ENCODE assay signal across 12 mouse cellular contexts in the genomic region with DNA sequence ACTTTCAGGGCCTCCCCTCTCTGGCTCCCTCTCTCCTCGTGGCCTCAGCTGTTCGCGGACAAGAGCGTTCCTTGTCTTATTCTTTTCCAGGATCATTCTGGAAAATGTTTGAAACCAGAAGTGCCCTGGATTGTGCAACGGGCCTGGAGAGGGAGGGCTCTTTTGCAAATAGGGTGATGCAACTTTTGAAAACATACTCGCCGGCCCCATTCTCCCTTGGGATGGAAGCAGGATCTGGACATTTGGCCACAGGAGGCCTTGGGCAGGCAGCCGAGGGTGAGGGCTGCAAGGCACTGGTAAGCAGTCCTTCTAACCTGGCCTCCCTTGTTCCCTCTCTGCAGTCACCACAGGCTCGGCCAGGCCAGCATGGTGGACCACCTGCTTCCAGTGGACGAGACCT. TPM values are rescaled to one million over a fixed set of nuclear protein-coding genes. Genes with fewer than 3 reads are reported as not detected.
A peak's percentile ranks its signal among the peaks of the same experiment; 100 is the strongest.
DNase-seq lines count a peak whose midpoint lies in the region; ATAC-seq lines count a peak whose summit lies in the region.
"Had no signal": no experiment of that assay in that cellular context is flagged by ENCODE, and none has a peak within 500 bp of the region (broad histone marks: within the 10 kb centered on the region; RNA-seq: fewer than 3 reads in every experiment).

No protein-coding gene starts in this region.

- 84% methylated on average over 10 of the region's 10 CpGs for WGBS in forebrain, embryonic 12.5 days

- H3K9me3 ChIP-seq in forebrain, embryonic 12.5 days, result no peaks in the 10 kb centered on the region

- H3K27me3 ChIP-seq in forebrain, embryonic 12.5 days, result peaks cover 43% of the 10 kb centered on the region

- intact Hi-C loops in heart, postnatal 14 days (cut with DNase I), result loop anchor here (10.0 kb wide), 1 partner anchor 259 kb away; no protein-coding TSS in a partner anchor

- peak; percentile 43 to 76 for DNase-seq in kidney, postnatal 25 days
- DNase-seq in kidney, postnatal 4 days, result no peak
- peak; percentile 83 for DNase-seq in adrenal gland, postnatal 10 days
- peak; percentile 67 to 74 for DNase-seq in heart, postnatal 14 days
- peak; percentile 77 for DNase-seq in lung, postnatal 14 days
- DNase-seq in cerebellum, postnatal 10 days, result no peak
- DNase-seq in spleen, postnatal 4 days (ENCODE audit: low spot score in 2 of 2), result no peak

- H3K4me2 ChIP-seq in forebrain, embryonic 12.5 days, result no peak overlapping the region

- H3K4me1 ChIP-seq in forebrain, embryonic 12.5 days, result peaks cover 18% of the 10 kb centered on the region

- no peak overlapping the region for H3K4me3 ChIP-seq in forebrain, embryonic 12.5 days (replicated peaks)
- H3K4me3 ChIP-seq: megakaryocyte, embryonic 14.5 days had no signal

- H3K9ac ChIP-seq in forebrain, embryonic 12.5 days, result no peak overlapping the region

- no peaks in the 10 kb centered on the region for H3K36me3 ChIP-seq in forebrain, embryonic 12.5 days (replicated peaks)
- H3K36me3 ChIP-seq: G1E had no signal

- H3K27ac ChIP-seq in forebrain, embryonic 12.5 days, result no peak overlapping the region
- H3K27ac ChIP-seq: kidney, postnatal 0 days had no signal

- ATAC-seq in forebrain, embryonic 12.5 days (ENCODE audit: low FRiP score), result no peak
- ATAC-seq: forebrain, embryonic 16.5 days had no signal

RNA-seq across cellular contexts. Expression of gene Klf15, which starts 3.7 kb away (rescaled TPM):
- total RNA-seq in adrenal gland, postnatal 10 days (2021), result 10 to 100 TPM; 14.8 to 42.1 TPM
- 10 to 100 TPM; 43.5 to 44.3 TPM for total RNA-seq in heart, postnatal 14 days (2021)
- 3.8 and 4.3 TPM in 2 replicates for polyA plus RNA-seq in forebrain, embryonic 12.5 days (2016; fragmentation: Nextera tagmentation; extraction: Ambion mirVana)
- polyA plus RNA-seq: G1E had no signal

RNA-seq across cellular contexts. Expression of gene Aldh1l1, which starts 20.1 kb away (rescaled TPM):
- total RNA-seq in adrenal gland, postnatal 10 days (2021), result 10 to 100 TPM; 51.9 to 95.0 TPM
- total RNA-seq in heart, postnatal 14 days (2021), result 1 to 10 TPM in 1 of 2 experiments, under 1 TPM in 1; 0.90 to 2.7 TPM
- polyA plus RNA-seq in forebrain, embryonic 12.5 days (2016; fragmentation: Nextera tagmentation; extraction: Ambion mirVana), result 2.0 TPM in 2 replicates
- polyA plus RNA-seq: G1E had no signal

RNA-seq across cellular contexts. Expression of gene Cfap100, which starts 37.5 kb away (rescaled TPM):
- under 1 TPM; 0.58 to 0.90 TPM for total RNA-seq in adrenal gland, postnatal 10 days (2021)
- total RNA-seq in heart, postnatal 14 days (2021), result under 1 TPM in 1 of 2 experiments, not detected in 1; 0.14 TPM
- 1.9 and 2.6 TPM in 2 replicates for polyA plus RNA-seq in forebrain, embryonic 12.5 days (2016; fragmentation: Nextera tagmentation; extraction: Ambion mirVana)
- polyA plus RNA-seq: G1E had no signal

Comparison
In these comparisons a context has a peak if more than half of its experiments do, and no peak if none do; other contexts are left out.
1. DNase-seq: peak in kidney, postnatal 25 days (2 of 2), adrenal gland, postnatal 10 days (single experiment), heart, postnatal 14 days (2 of 2) and lung, postnatal 14 days (single experiment); none in kidney, postnatal 4 days (0 of 2), cerebellum, postnatal 10 days (0 of 2) and spleen, postnatal 4 days (0 of 2).
2. RNA of gene Aldh1l1, which starts 20.1 kb away (total RNA-seq): 51.9 to 95.0 TPM in adrenal gland, postnatal 10 days; 0.90 to 2.7 TPM in heart, postnatal 14 days; every median in the first group is over 10 times any median in the second.